Comparison of ENCODE assay signal across 11 mouse cellular contexts in the genomic region with DNA sequence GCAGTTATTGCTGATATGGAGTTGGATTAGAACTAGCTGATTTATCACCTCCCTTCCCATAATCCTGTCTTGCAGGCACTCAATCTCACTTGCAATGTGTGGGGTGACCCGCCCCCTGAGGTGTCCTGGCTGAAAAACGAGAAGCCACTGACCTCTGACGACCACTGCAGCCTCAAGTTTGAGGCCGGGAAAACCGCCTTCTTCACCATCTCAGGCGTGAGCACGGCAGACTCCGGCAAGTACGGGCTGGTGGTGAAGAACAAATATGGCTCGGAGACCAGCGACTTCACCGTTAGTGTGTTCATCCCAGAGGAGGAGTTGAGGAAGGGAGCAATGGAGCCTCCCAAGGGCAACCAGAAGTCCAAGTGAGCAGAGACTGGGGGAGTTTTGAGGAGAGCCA.
"Had no signal": no experiment of that assay in that cellular context is flagged by ENCODE, and none has a peak within 500 bp of the region (broad histone marks: within the 10 kb centered on the region; RNA-seq: fewer than 3 reads in every experiment).

No protein-coding gene starts in this region.

- ATAC-seq: intestine, embryonic 15.5 days; liver, embryonic 12.5 days had no signal

- H3K4me3 ChIP-seq: intestine, embryonic 15.5 days; layer of hippocampus, adult 2 months; left cerebral cortex, adult 2 months; limb, embryonic 15.5 days; liver, embryonic 12.5 days; megakaryocyte, embryonic 14.5 days; midbrain, embryonic 12.5 days; stomach, embryonic 15.5 days had no signal

- DNase-seq: lung, embryonic 14.5 days; lung, postnatal 10 days; thymus, postnatal 4 days had no signal

- H3K4me2 ChIP-seq: intestine, embryonic 15.5 days; limb, embryonic 15.5 days; liver, embryonic 12.5 days; lung, embryonic 14.5 days; midbrain, embryonic 12.5 days; stomach, embryonic 15.5 days had no signal

- H3K9ac ChIP-seq: intestine, embryonic 15.5 days; limb, embryonic 15.5 days; liver, embryonic 12.5 days; lung, embryonic 14.5 days; midbrain, embryonic 12.5 days; stomach, embryonic 15.5 days had no signal

- H3K27ac ChIP-seq: intestine, embryonic 15.5 days; layer of hippocampus, adult 2 months; limb, embryonic 15.5 days; liver, embryonic 12.5 days; midbrain, embryonic 12.5 days; stomach, embryonic 15.5 days had no signal

- H3K27me3 ChIP-seq: intestine, embryonic 15.5 days; limb, embryonic 15.5 days; liver, embryonic 12.5 days; megakaryocyte, embryonic 14.5 days; midbrain, embryonic 12.5 days; stomach, embryonic 15.5 days had no signal

- H3K36me3 ChIP-seq: intestine, embryonic 15.5 days; limb, embryonic 15.5 days; liver, embryonic 12.5 days; midbrain, embryonic 12.5 days; stomach, embryonic 15.5 days had no signal

- H3K9me3 ChIP-seq: intestine, embryonic 15.5 days; limb, embryonic 15.5 days; liver, embryonic 12.5 days; megakaryocyte, embryonic 14.5 days; midbrain, embryonic 12.5 days; stomach, embryonic 15.5 days had no signal
